Mouse (Mus musculus): ENCODE data around the gene Lpo.

The Lpo gene

GRCm38 (mm10) chr11:87805448-87805847, 22.6 kb downstream of the Lpo start:
- DNase-seq (ENCODE audit: low read depth in 2 of 2, low spot score in 2 of 2) = peak in 1 of 2 experiments; percentile 45

GRCm38 (mm10) chr11:87802621-87803020, 25.5 kb downstream of the Lpo start:
- no peak for DNase-seq (ENCODE audit: low read depth in 2 of 2, low spot score in 2 of 2)

- no peak for DNase-seq (ENCODE audit: low read depth in 2 of 2, low spot score in 2 of 2)
Measured at GRCm38 (mm10) chr11:87801711-87802275, 26.3 kb downstream of the Lpo start.

GRCm38 (mm10) chr11:87793460-87793859, 34.6 kb downstream of the Lpo start, which contains the start of gene Mpo:
Gene Mpo (plus strand): TSS chr11:87793581.
- no peak for DNase-seq (ENCODE audit: low read depth in 2 of 2, low spot score in 2 of 2)

- DNase-seq (ENCODE audit: low read depth in 2 of 2, low spot score in 2 of 2) = no peak
Measured at GRCm38 (mm10) chr11:87790088-87790487, 38.0 kb downstream of the Lpo start.

- DNase-seq (ENCODE audit: low read depth in 2 of 2, low spot score in 2 of 2) = no peak
Measured at GRCm38 (mm10) chr11:87780130-87780529, 48.0 kb downstream of the Lpo start.

GRCm38 (mm10) chr11:87779392-87779791, 48.7 kb downstream of the Lpo start:
- DNase-seq (ENCODE audit: low read depth in 2 of 2, low spot score in 2 of 2) = no peak

GRCm38 (mm10) chr11:87778915-87779314, 49.2 kb downstream of the Lpo start:
- DNase-seq (ENCODE audit: low read depth in 2 of 2, low spot score in 2 of 2) = no peak

- DNase-seq (ENCODE audit: low read depth in 2 of 2, low spot score in 2 of 2) = no peak
Measured at GRCm38 (mm10) chr11:87778100-87778765, 49.9 kb downstream of the Lpo start.

GRCm38 (mm10) chr11:87772354-87772753, 55.7 kb downstream of the Lpo start:
- DNase-seq (ENCODE audit: low read depth in 2 of 2, low spot score in 2 of 2) = no peak

GRCm38 (mm10) chr11:87770989-87771388, 57.1 kb downstream of the Lpo start:
- DNase-seq (ENCODE audit: low read depth in 2 of 2, low spot score in 2 of 2) = peak; percentile 84 to 91

- no peak for DNase-seq (ENCODE audit: low read depth in 2 of 2, low spot score in 2 of 2)
Measured at GRCm38 (mm10) chr11:87768745-87769144, 59.3 kb downstream of the Lpo start.

GRCm38 (mm10) chr11:87763988-87764876, 63.9 kb downstream of the Lpo start:
- DNase-seq (ENCODE audit: low read depth in 2 of 2, low spot score in 2 of 2) = no peak

GRCm38 (mm10) chr11:87763511-87763987, 64.5 kb downstream of the Lpo start:
- DNase-seq (ENCODE audit: low read depth in 2 of 2, low spot score in 2 of 2) = no peak

- no peak for DNase-seq (ENCODE audit: low read depth in 2 of 2, low spot score in 2 of 2)
Measured at GRCm38 (mm10) chr11:87762702-87763385, 65.2 kb downstream of the Lpo start.

- DNase-seq (ENCODE audit: low read depth in 2 of 2, low spot score in 2 of 2) = no peak
Measured at GRCm38 (mm10) chr11:87761806-87762701, 66.0 kb downstream of the Lpo start.

- DNase-seq (ENCODE audit: low read depth in 2 of 2, low spot score in 2 of 2) = no peak
Measured at GRCm38 (mm10) chr11:87761181-87761721, 66.8 kb downstream of the Lpo start.

GRCm38 (mm10) chr11:87760301-87761081, 67.6 kb downstream of the Lpo start, which contains the start of gene Tspoap1:
Gene Tspoap1 (plus strand): TSS chr11:87760541.
- DNase-seq (ENCODE audit: low read depth in 2 of 2, low spot score in 2 of 2) = no peak

- DNase-seq (ENCODE audit: low read depth in 2 of 2, low spot score in 2 of 2) = peak; percentile 69 to 83
Measured at GRCm38 (mm10) chr11:87759609-87760005, 68.5 kb downstream of the Lpo start.

All from CD8-positive naive resting alpha-beta T cell, adult 2 months (primary cell).